Mouse (Mus musculus) thymus, adult 2 months (tissue): ENCODE measurements at regions not wholly inside any gene's neighbourhood (a gene's known extent, or its start where the extent isn't known, plus 50 kb on each side); places are given as distances from the start of the nearest gene placed in this dataset.

Experiments
- DNase-seq: peaks from one replicate; pipeline ENCODE4 v3.0.0; 2021
- H3K27ac ChIP-seq: fragments of 200-500 bp; 2 replicates; pipeline ENCODE4 v1.5.1; 2012; ENCODE audit warnings: low read length, control low read depth; ENCODE audit not compliant: control insufficient read depth, insufficient read depth
- H3K27me3 ChIP-seq: fragments of 200-500 bp; 2 replicates; pipeline ENCODE4 v1.6.1; 2012; ENCODE audit warnings: mild to moderate bottlenecking, low read length, moderate library complexity, mixed read lengths; ENCODE audit not compliant: control insufficient read depth, insufficient read depth
- H3K36me3 ChIP-seq: fragments of 200-500 bp; 2 replicates; pipeline ENCODE4 v1.6.1; 2012; ENCODE audit warnings: mild to moderate bottlenecking, low read length, moderate library complexity; ENCODE audit not compliant: control insufficient read depth, insufficient read depth
- H3K4me1 ChIP-seq: fragments of 200-500 bp; replicated peaks from 2 replicates; pipeline ENCODE4 v1.6.1; 2012; ENCODE audit warnings: low read length; ENCODE audit not compliant: control insufficient read depth, insufficient read depth
- H3K4me3 ChIP-seq: fragments of 200-500 bp; 2 replicates; pipeline ENCODE4 v1.5.1; 2012; ENCODE audit warnings: mild to moderate bottlenecking, low read length, control low read depth, moderate library complexity; ENCODE audit not compliant: control insufficient read depth, insufficient read depth
- CTCF ChIP-seq: fragments of 200-500 bp; IDR thresholded peaks from 2 replicates; pipeline ENCODE4 v1.5.1; 2012; ENCODE audit warnings: mild to moderate bottlenecking, control low read depth, low read length, moderate library complexity, borderline replicate concordance; ENCODE audit not compliant: control insufficient read depth, poor library complexity, insufficient read depth; ENCODE audit errors: extremely low read depth
- POLR2A ChIP-seq: fragments of 200-500 bp; IDR thresholded peaks from 2 replicates; pipeline ENCODE4 v1.6.1; 2012; ENCODE audit warnings: mild to moderate bottlenecking, low read length, control low read depth, moderate library complexity; ENCODE audit not compliant: control insufficient read depth, poor library complexity, insufficient read depth; ENCODE audit errors: extremely low read depth
- whole genome bisulfite sequencing: fragments of 180-500 bp; shearing (Covaris S2); methylation state at CpG from one replicate; pipeline ENCODE4 v1.1.7; 2018; 5-methylcytosine and 5-hydroxymethylcytosine counted together

GRCm38 (mm10) chr13:47486658-47487057 lies 364.2 kb downstream of the Rnf144b start:
- H3K27ac ChIP-seq: no peak overlapping the region
- no peaks in the 10 kb centered on the region for H3K4me1 ChIP-seq
- no peak for TF ChIP-seq CTCF
- TF ChIP-seq POLR2A: no peak
- no peak for DNase-seq
- no peak overlapping the region for H3K4me3 ChIP-seq
- 96% methylated on average over 3 of the region's 3 CpGs for WGBS
- H3K27me3 ChIP-seq: no peaks in the 10 kb centered on the region
- H3K36me3 ChIP-seq: no peaks in the 10 kb centered on the region

- H3K4me1 ChIP-seq: no peaks in the 10 kb centered on the region
- H3K27ac ChIP-seq: no peak overlapping the region
- no peak for DNase-seq
- no peaks in the 10 kb centered on the region for H3K36me3 ChIP-seq
- TF ChIP-seq CTCF (no peak), POLR2A (no peak)
- H3K27me3 ChIP-seq: no peaks in the 10 kb centered on the region
- no peak overlapping the region for H3K4me3 ChIP-seq
- WGBS: 95% methylated on average over 15 of the region's 15 CpGs
Observed at GRCm38 (mm10) chr13:47505380-47505955, 383.0 kb downstream of the Rnf144b start.

GRCm38 (mm10) chr13:47532935-47533334 lies 410.5 kb downstream of the Rnf144b start:
- no peak overlapping the region for H3K4me3 ChIP-seq
- H3K27me3 ChIP-seq: no peaks in the 10 kb centered on the region
- H3K27ac ChIP-seq: no peak overlapping the region
- no peak for DNase-seq
- WGBS: 100% methylated on average over 1 of the region's 1 CpGs
- no peaks in the 10 kb centered on the region for H3K36me3 ChIP-seq
- no peaks in the 10 kb centered on the region for H3K4me1 ChIP-seq
- no peak for TF ChIP-seq POLR2A
- TF ChIP-seq CTCF: no peak

GRCm38 (mm10) chr13:47537156-47537555 lies 414.7 kb downstream of the Rnf144b start:
- Histone ChIP-seq H3K27me3 (no peaks in the 10 kb centered on the region), H3K36me3 (no peaks in the 10 kb centered on the region), H3K4me3 (no peak overlapping the region), H3K4me1 (no peaks in the 10 kb centered on the region), H3K27ac (no peak overlapping the region)
- TF ChIP-seq CTCF: no peak
- TF ChIP-seq POLR2A: no peak
- WGBS: 95% methylated on average over 2 of the region's 2 CpGs
- no peak for DNase-seq

- no peak for DNase-seq
- H3K4me1 ChIP-seq: no peaks in the 10 kb centered on the region
- H3K27ac ChIP-seq: no peak overlapping the region
- H3K4me3 ChIP-seq: no peak overlapping the region
- no peaks in the 10 kb centered on the region for H3K27me3 ChIP-seq
- H3K36me3 ChIP-seq: no peaks in the 10 kb centered on the region
- TF ChIP-seq POLR2A (no peak), CTCF (no peak)
- WGBS: 84% methylated on average over 6 of the region's 6 CpGs
Observed at GRCm38 (mm10) chr13:47549626-47550025, 427.2 kb downstream of the Rnf144b start.

- WGBS: 88% methylated on average over 3 of the region's 3 CpGs
- TF ChIP-seq CTCF: no peak
- no peak for TF ChIP-seq POLR2A
- no peak for DNase-seq
- Histone ChIP-seq H3K27ac (no peak overlapping the region), H3K4me1 (no peaks in the 10 kb centered on the region), H3K4me3 (no peak overlapping the region), H3K27me3 (no peaks in the 10 kb centered on the region), H3K36me3 (no peaks in the 10 kb centered on the region)
Observed at GRCm38 (mm10) chr13:47552251-47552650, 429.8 kb downstream of the Rnf144b start.

GRCm38 (mm10) chr13:47554198-47554597 lies 431.7 kb downstream of the Rnf144b start:
- TF ChIP-seq POLR2A (no peak), CTCF (no peak)
- H3K4me1 ChIP-seq: no peaks in the 10 kb centered on the region
- H3K4me3 ChIP-seq: no peak overlapping the region
- WGBS: 20% methylated on average over 1 of the region's 1 CpGs
- no peaks in the 10 kb centered on the region for H3K27me3 ChIP-seq
- no peak overlapping the region for H3K27ac ChIP-seq
- DNase-seq: no peak
- H3K36me3 ChIP-seq: no peaks in the 10 kb centered on the region

GRCm38 (mm10) chr13:47557196-47557974 lies 434.9 kb downstream of the Rnf144b start:
- no peaks in the 10 kb centered on the region for H3K4me1 ChIP-seq
- no peaks in the 10 kb centered on the region for H3K27me3 ChIP-seq
- WGBS: 95% methylated on average over 7 of the region's 7 CpGs
- no peak overlapping the region for H3K4me3 ChIP-seq
- H3K27ac ChIP-seq: no peak overlapping the region
- TF ChIP-seq CTCF: no peak
- TF ChIP-seq POLR2A: no peak
- DNase-seq: no peak
- no peaks in the 10 kb centered on the region for H3K36me3 ChIP-seq
